Mouse (Mus musculus): ENCODE measurements around the gene Dab2ip.

DNA sequence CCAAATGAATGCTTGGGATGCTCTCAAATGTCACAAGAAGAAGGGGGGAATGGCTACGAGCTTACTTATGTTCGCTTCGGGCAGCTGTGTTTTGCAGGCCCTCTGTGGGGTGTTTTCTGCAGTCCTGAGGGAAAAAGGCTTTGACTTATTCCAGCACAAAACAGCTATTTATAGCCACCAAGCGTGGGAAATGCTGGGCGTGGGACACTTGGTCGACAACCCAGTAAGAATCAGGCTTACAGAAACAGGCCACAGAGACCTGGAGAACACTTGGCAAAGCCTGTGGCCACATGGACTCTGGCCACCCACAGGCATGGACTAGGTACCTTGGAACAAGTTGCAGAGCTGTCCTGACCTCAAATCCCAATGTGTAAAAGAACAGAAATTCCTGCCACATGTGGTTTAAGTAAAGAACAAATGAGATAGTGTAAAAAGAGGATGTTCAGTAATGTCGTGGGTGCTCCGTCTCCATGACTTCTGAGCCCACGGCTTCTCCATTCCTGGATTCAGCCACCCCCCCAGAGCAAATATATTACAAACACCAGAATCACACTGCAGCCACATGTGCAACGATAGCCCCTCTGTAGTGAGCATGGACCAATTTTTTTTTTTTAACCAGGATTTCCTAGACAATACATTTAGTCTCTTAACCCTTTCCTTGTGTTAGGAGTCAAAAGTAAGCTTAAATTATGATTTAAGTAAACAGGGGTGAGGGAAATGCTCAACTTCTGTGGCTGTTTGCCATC lies 49.3 kb upstream of the Dab2ip start:
- TF ChIP-seq POLR2A (IDR thresholded peaks at IDR 0.05; ENCODE audit: borderline replicate concordance, control insufficient read depth, low read depth, low read length), result no peak
- no peak for TF ChIP-seq CTCF (IDR thresholded peaks at IDR 0.05; ENCODE audit: control insufficient read depth, insufficient read depth, low read length)
